Mouse (Mus musculus): ENCODE measurements at regions not wholly inside any gene's neighbourhood (a gene's known extent, or its start where the extent isn't known, plus 50 kb on each side); places are given as distances from the start of the nearest gene placed in this dataset.

DNA sequence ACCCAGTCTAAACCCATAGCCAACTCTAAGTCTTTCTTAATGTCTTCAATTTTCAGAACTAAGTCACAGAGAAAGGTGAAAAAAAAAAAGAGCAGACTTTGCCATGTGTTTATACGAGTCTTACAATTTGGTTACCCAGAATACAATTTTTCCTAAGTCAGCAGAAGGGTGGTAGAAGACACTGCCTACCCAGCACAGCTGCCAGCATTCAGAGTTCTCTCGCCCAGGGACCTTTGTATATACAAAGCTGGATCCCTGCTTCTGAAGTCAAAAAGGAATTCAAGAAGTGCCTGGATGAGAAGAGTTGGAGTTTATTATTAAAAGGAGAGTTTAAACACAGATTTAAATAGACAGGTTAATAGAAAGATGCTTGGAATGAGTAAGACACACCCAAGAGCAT lies 143.2 kb upstream of the Mylip start:
- 83% methylated on average over 2 of the region's 2 CpGs for WGBS
- no peak for DNase-seq
- Histone ChIP-seq H3K4me1 (ENCODE audit: control insufficient read depth, insufficient read depth, low read length) (no peaks in the 10 kb centered on the region), H3K27me3 (ENCODE audit: control insufficient read depth, insufficient read depth, low read length) (no peaks in the 10 kb centered on the region), H3K4me3 (replicated peaks; ENCODE audit: insufficient read depth, low read depth, low read length) (no peak overlapping the region), H3K27ac (ENCODE audit: insufficient read depth, low read length) (no peak overlapping the region)
- TF ChIP-seq POLR2A (IDR thresholded peaks at IDR 0.05; ENCODE audit: borderline replicate concordance, insufficient read depth, low read length) (no peak), CTCF (IDR thresholded peaks at IDR 0.05; ENCODE audit: borderline replicate concordance, insufficient read depth, low read depth, low read length) (no peak)

DNA sequence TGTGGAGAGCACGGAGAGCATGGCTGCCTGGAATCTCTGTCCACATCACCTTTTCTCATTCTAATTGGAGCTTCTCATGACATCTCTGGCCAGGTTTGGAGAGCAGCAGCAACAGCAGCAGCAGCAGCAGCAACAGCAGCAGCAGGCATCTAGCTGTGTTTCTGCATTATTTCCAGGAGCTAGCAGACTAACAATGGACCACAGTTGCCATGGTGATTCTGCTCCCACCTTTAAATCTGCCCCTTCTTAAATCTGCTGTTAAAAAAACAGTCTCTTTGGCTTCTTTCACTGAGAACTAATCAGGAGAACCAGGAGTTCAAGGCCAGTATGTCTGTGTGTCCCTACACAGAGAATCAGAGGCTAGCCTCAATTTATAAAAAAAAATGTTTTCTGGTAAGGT lies 139.5 kb upstream of the Mylip start:
- no peaks in the 10 kb centered on the region for H3K27me3 ChIP-seq (ENCODE audit: control insufficient read depth, insufficient read depth, low read length)
- no peak overlapping the region for H3K27ac ChIP-seq (ENCODE audit: insufficient read depth, low read length)
- H3K4me3 ChIP-seq (replicated peaks; ENCODE audit: insufficient read depth, low read depth, low read length) = no peak overlapping the region
- no peaks in the 10 kb centered on the region for H3K4me1 ChIP-seq (ENCODE audit: control insufficient read depth, insufficient read depth, low read length)
- 43% methylated on average over 1 of the region's 1 CpGs for WGBS
- no peak for DNase-seq
- TF ChIP-seq POLR2A (IDR thresholded peaks at IDR 0.05; ENCODE audit: borderline replicate concordance, insufficient read depth, low read length) (no peak), CTCF (IDR thresholded peaks at IDR 0.05; ENCODE audit: borderline replicate concordance, insufficient read depth, low read depth, low read length) (no peak)

DNA sequence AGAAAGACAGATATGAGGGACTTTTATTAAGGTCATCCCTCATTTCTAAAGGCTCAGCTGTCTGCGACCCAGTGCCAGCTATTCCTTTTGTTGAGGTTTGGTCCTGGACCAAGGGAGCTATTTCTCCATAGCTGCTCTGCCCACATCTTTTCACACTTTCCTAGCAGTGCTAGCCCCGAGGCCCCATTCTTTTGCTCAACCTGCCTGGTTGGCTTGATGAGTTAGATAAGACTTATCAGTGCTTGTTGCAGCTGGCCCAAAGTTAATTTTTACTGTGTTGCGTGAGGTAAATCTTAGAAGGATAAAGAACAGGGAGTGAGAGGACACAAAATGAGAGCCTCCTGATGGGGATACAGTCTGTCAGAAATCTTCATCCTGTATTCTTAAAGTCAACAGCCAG lies 138.5 kb upstream of the Mylip start:
- DNase-seq = no peak
- Histone ChIP-seq H3K4me3 (replicated peaks; ENCODE audit: insufficient read depth, low read depth, low read length) (no peak overlapping the region), H3K4me1 (ENCODE audit: control insufficient read depth, insufficient read depth, low read length) (no peaks in the 10 kb centered on the region), H3K27me3 (ENCODE audit: control insufficient read depth, insufficient read depth, low read length) (no peaks in the 10 kb centered on the region), H3K27ac (ENCODE audit: insufficient read depth, low read length) (no peak overlapping the region)
- no peak for TF ChIP-seq POLR2A (IDR thresholded peaks at IDR 0.05; ENCODE audit: borderline replicate concordance, insufficient read depth, low read length)
- 74% methylated on average over 3 of the region's 3 CpGs for WGBS

DNA sequence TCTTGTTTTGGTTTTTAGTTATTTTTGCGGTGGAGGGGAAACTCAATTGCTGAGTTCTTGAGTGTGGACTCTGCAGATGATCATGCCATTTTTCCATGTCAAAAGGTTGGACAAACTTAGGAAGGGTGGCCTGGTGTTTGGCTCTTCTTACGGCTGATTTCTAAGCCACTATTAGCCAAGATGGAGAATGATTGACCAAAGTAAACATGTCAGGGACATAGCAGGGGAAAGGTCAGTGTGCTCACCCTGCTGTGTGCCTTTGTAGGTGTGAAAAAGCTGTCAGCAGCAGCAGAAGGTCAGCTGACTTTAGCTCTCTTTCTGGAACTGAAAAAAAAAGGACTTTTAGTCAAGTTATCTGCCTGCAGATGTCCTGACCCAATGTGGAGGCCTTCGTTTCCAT lies 137.4 kb upstream of the Mylip start:
- H3K27ac ChIP-seq (ENCODE audit: insufficient read depth, low read length) = no peak overlapping the region
- no peak for DNase-seq
- 85% methylated on average over 3 of the region's 3 CpGs for WGBS
- no peak overlapping the region for H3K4me3 ChIP-seq (replicated peaks; ENCODE audit: insufficient read depth, low read depth, low read length)
- no peak for TF ChIP-seq CTCF (IDR thresholded peaks at IDR 0.05; ENCODE audit: borderline replicate concordance, insufficient read depth, low read depth, low read length)
- no peak for TF ChIP-seq POLR2A (IDR thresholded peaks at IDR 0.05; ENCODE audit: borderline replicate concordance, insufficient read depth, low read length)
- no peaks in the 10 kb centered on the region for H3K27me3 ChIP-seq (ENCODE audit: control insufficient read depth, insufficient read depth, low read length)
- H3K4me1 ChIP-seq (ENCODE audit: control insufficient read depth, insufficient read depth, low read length) = no peaks in the 10 kb centered on the region

DNA sequence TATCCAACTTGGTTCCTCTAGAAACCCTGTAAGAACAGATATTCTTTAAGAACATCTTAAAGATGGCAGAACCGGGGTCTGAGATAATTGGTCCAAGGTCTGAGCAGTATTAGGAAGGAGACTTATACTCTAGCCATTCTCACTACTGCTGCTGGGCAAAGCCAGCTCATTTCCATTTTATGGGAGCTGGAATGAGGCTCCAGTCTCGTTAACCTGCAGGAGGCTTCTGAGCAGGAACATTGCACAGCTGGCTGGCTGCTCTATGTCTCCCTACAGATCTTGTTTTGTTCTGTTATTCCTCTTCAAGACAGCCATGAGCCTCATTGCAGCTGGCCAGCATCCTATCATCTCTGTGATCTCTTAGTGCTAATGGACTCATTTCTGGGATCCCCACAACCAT lies 136.3 kb upstream of the Mylip start:
- no peak for DNase-seq
- no peaks in the 10 kb centered on the region for H3K4me1 ChIP-seq (ENCODE audit: control insufficient read depth, insufficient read depth, low read length)
- H3K27me3 ChIP-seq (ENCODE audit: control insufficient read depth, insufficient read depth, low read length) = no peaks in the 10 kb centered on the region
- WGBS = 64% methylated on average over 2 of the region's 2 CpGs
- TF ChIP-seq POLR2A (IDR thresholded peaks at IDR 0.05; ENCODE audit: borderline replicate concordance, insufficient read depth, low read length) (no peak), CTCF (IDR thresholded peaks at IDR 0.05; ENCODE audit: borderline replicate concordance, insufficient read depth, low read depth, low read length) (no peak)
- H3K27ac ChIP-seq (ENCODE audit: insufficient read depth, low read length) = no peak overlapping the region
- no peak overlapping the region for H3K4me3 ChIP-seq (replicated peaks; ENCODE audit: insufficient read depth, low read depth, low read length)

DNA sequence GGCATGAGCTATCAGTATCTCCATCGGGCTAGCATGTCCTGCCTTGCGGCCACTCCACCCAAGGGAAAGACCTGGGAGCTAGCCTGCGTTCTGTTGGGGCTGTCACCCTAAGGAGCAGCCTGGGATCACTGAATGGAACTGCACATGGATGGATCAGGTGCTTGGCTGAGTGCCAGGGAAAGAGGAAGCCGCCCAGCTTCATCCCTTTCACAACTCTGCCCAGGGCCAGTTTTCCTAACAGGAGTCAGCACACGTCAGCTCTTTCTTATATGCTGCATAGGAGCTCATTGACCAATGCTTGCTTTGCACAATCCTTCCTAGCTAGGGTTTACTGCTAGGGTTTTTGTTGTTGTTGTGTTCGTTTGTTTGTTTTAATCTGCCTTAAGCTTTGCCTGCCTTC lies 134.3 kb upstream of the Mylip start:
- no peak for DNase-seq
- TF ChIP-seq CTCF (IDR thresholded peaks at IDR 0.05; ENCODE audit: borderline replicate concordance, insufficient read depth, low read depth, low read length) = no peak
- TF ChIP-seq POLR2A (IDR thresholded peaks at IDR 0.05; ENCODE audit: borderline replicate concordance, insufficient read depth, low read length) = no peak
- 49% methylated on average over 6 of the region's 6 CpGs for WGBS
- Histone ChIP-seq H3K4me1 (ENCODE audit: control insufficient read depth, insufficient read depth, low read length) (no peaks in the 10 kb centered on the region), H3K4me3 (replicated peaks; ENCODE audit: insufficient read depth, low read depth, low read length) (no peak overlapping the region), H3K27ac (ENCODE audit: insufficient read depth, low read length) (no peak overlapping the region), H3K27me3 (ENCODE audit: control insufficient read depth, insufficient read depth, low read length) (no peaks in the 10 kb centered on the region)

DNA sequence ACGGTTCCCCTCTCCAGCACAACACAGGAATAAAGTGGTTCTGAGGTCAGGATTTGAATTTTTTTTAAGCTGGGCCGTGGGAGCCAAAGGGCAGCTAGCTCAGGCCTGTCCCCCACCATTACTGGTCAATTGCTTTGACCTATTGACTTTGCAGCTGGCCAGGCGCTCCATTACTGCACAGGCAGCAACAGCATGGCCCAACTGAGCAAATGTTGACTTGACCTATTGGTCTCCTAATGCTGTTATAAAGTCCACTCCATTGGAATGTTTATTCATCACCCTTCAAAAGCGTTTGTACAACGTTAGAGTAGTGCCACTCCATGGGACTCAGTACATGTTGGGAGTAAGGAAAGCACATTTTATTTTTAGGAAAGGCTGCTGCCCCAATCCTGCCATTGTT lies 127.5 kb upstream of the Mylip start:
- no peak for DNase-seq
- Histone ChIP-seq H3K27ac (ENCODE audit: insufficient read depth, low read length) (no peak overlapping the region), H3K27me3 (ENCODE audit: control insufficient read depth, insufficient read depth, low read length) (no peaks in the 10 kb centered on the region; the same call in 1 of the 2 replicates), H3K4me3 (replicated peaks; ENCODE audit: insufficient read depth, low read depth, low read length) (no peak overlapping the region), H3K4me1 (ENCODE audit: control insufficient read depth, insufficient read depth, low read length) (no peaks in the 10 kb centered on the region)
- WGBS = 76% methylated on average over 5 of the region's 5 CpGs
- TF ChIP-seq CTCF (IDR thresholded peaks at IDR 0.05; ENCODE audit: borderline replicate concordance, insufficient read depth, low read depth, low read length) (no peak), POLR2A (IDR thresholded peaks at IDR 0.05; ENCODE audit: borderline replicate concordance, insufficient read depth, low read length) (no peak)

DNA sequence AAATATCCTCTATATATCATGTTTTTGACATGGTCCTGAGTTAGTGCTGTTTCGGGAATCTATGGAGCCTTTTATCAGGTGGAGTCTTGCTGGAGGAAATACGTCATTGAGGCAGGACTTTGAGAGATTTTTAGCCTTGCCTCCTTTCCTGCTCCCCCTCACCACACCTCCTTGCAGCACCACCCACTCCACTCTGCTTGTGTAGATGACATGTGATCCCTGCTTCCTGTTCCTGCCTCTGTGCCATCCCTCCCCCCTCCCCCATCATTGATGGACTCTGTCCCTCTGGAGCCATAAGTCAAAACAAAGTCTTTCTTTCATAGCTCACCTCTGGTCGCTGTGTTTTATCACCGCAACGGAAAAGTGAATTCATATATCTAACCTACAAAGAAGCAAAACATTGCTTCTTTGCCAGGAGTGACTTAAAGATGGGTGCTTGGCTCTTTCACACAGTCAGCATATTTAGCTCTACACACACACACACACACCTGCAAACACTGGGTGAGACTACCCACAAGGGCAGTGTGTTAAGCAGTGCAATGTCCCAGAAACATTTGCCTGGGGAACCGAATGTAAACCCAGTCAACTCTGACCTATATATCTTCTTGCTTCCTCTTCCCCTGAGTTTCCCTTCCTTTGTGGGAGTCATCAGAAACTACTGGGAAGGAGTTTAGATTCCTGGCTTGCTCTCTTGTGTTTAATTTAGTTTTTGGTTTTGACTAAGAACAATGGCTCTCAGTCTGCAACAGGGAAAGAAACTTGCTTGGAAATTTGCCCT lies 123.1 kb upstream of the Mylip start:
- WGBS = 89% methylated on average over 6 of the region's 6 CpGs
- Histone ChIP-seq H3K27me3 (ENCODE audit: control insufficient read depth, insufficient read depth, low read length) (no peaks in the 10 kb centered on the region; the same call in 1 of the 2 replicates), H3K4me3 (replicated peaks; ENCODE audit: insufficient read depth, low read depth, low read length) (no peak overlapping the region), H3K4me1 (ENCODE audit: control insufficient read depth, insufficient read depth, low read length) (no peaks in the 10 kb centered on the region), H3K27ac (ENCODE audit: insufficient read depth, low read length) (no peak overlapping the region)
- TF ChIP-seq POLR2A (IDR thresholded peaks at IDR 0.05; ENCODE audit: borderline replicate concordance, insufficient read depth, low read length) (no peak), CTCF (IDR thresholded peaks at IDR 0.05; ENCODE audit: borderline replicate concordance, insufficient read depth, low read depth, low read length) (no peak)
- no peak for DNase-seq
